Comparison of ENCODE assay signal across 8 mouse cellular contexts in genomic region chr17:47009898-47010721, GRCm38 (mm10). TPM values are rescaled to one million over a fixed set of nuclear protein-coding genes. Genes with fewer than 3 reads are reported as not detected.
DNase-seq lines count a peak whose midpoint lies in the region; ATAC-seq and TF ChIP-seq lines count a peak whose summit lies in the region.

Ubr2 (minus strand) TSS chr17:47010556.

- under 1% methylated on average over 77 of the region's 77 CpGs for whole genome bisulfite sequencing in cerebellum, adult 2 months
- WGBS in forebrain, postnatal 0 days: under 1% methylated on average over 77 of the region's 77 CpGs
- WGBS in lung, embryonic 15.5 days: under 1% methylated on average over 77 of the region's 77 CpGs

- H3K79me2 ChIP-seq in MEL (ENCODE audit: control insufficient read depth, insufficient read depth, low read length, poor library complexity): peaks cover 48% of the 10 kb centered on the region

- no peak; a peak in 1 of 6 replicates for TF ChIP-seq CTCF in MEL (IDR thresholded peaks at IDR 0.05 in 2 of 3, conservative IDR thresholded peaks at IDR 0.05 in 1 of 3; ENCODE audit: control insufficient read depth in 1 of 3, insufficient read depth in 1 of 3, low read depth in 2 of 3, low read length in 3 of 3, poor library complexity in 1 of 3, severe bottlenecking in 1 of 3)
- TF ChIP-seq CTCF in cerebellum, adult 2 months (IDR thresholded peaks at IDR 0.05; ENCODE audit: borderline replicate concordance, insufficient read depth, low read depth, low read length): no peak; the same call in 1 of the 2 replicates
- TF ChIP-seq CTCF in forebrain, postnatal 0 days (IDR thresholded peaks at IDR 0.05; ENCODE audit: low read depth): peak; percentile 59

- peaks cover 0 to 16% of the 10 kb centered on the region in 2 experiments; a peak in 3 of 4 replicates for H3K36me3 ChIP-seq in MEL (ENCODE audit: control insufficient read depth in 1 of 2, insufficient read depth in 2 of 2, low read length in 2 of 2)
- H3K36me3 ChIP-seq in forebrain, postnatal 0 days (ENCODE audit: insufficient read depth): peaks cover 6% of the 10 kb centered on the region; the same call in 1 of the 2 replicates
- H3K36me3 ChIP-seq in lung, embryonic 15.5 days: peaks cover 10% of the 10 kb centered on the region; the same call in 1 of the 2 replicates

- H3K4me3 ChIP-seq in MEL (ENCODE audit: control insufficient read depth in 1 of 2, insufficient read depth in 1 of 2, low read depth in 2 of 2, low read length in 2 of 2): peak within 1 kb of the TSS; percentile 92 to 94
- H3K4me3 ChIP-seq in cerebellum, adult 2 months (replicated peaks; ENCODE audit: insufficient read depth, low read depth, low read length): peak within 1 kb of the TSS; percentile 83
- peak within 1 kb of the TSS; percentile 82 for H3K4me3 ChIP-seq in forebrain, postnatal 0 days (ENCODE audit: low read depth, low read length)
- H3K4me3 ChIP-seq in lung, embryonic 15.5 days: peak within 1 kb of the TSS; percentile 90

- DNase-seq in MEL (ENCODE audit: low read depth, low spot score): peak; percentile 96
- DNase-seq in cerebellum, adult 2 months: peak; percentile 94 to 98
- peak; percentile 95 for DNase-seq in forebrain, postnatal 0 days
- DNase-seq in heart, postnatal 4 days: peak; percentile 92
- peak; percentile 90 to 94 for DNase-seq in layer of hippocampus, adult 8-10 months (ENCODE audit: low spot score in 2 of 2)
- DNase-seq in ovary, adult 18-20 months (ENCODE audit: low spot score): peak; percentile 94
- peak; percentile 92 for DNase-seq in thymus, postnatal 0 days (ENCODE audit: low spot score)

- H3K4me1 ChIP-seq in MEL (ENCODE audit: control insufficient read depth in 1 of 2, insufficient read depth in 2 of 2, low read length in 2 of 2): peaks cover 6 to 17% of the 10 kb centered on the region in 2 experiments; a peak in 3 of 4 replicates
- peaks cover 7% of the 10 kb centered on the region for H3K4me1 ChIP-seq in cerebellum, adult 2 months (ENCODE audit: control insufficient read depth, insufficient read depth, low read length)
- H3K4me1 ChIP-seq in forebrain, postnatal 0 days (ENCODE audit: insufficient read depth): peaks cover 6% of the 10 kb centered on the region; the same call in 1 of the 2 replicates
- peaks cover 32% of the 10 kb centered on the region for H3K4me1 ChIP-seq in lung, embryonic 15.5 days

- H3K27me3 ChIP-seq in MEL (ENCODE audit: control insufficient read depth in 1 of 2, insufficient read depth in 2 of 2, low read length in 2 of 2): no peaks in the 10 kb centered on the region
- no peaks in the 10 kb centered on the region for H3K27me3 ChIP-seq in cerebellum, adult 2 months (ENCODE audit: control insufficient read depth, insufficient read depth, low read length)
- no peaks in the 10 kb centered on the region for H3K27me3 ChIP-seq in forebrain, postnatal 0 days (ENCODE audit: insufficient read depth, low read length)
- H3K27me3 ChIP-seq in lung, embryonic 15.5 days: no peaks in the 10 kb centered on the region

- peak within 1 kb of the TSS; percentile 98 for H3K27ac ChIP-seq in MEL (ENCODE audit: control insufficient read depth, low read depth, low read length)
- H3K27ac ChIP-seq in cerebellum, adult 2 months (ENCODE audit: insufficient read depth, low read length): peak within 1 kb of the TSS; percentile 95
- peak within 1 kb of the TSS; percentile 91 for H3K27ac ChIP-seq in forebrain, postnatal 0 days (ENCODE audit: low read depth, low read length)
- H3K27ac ChIP-seq in lung, embryonic 15.5 days: peak within 1 kb of the TSS; percentile 94

- no peak for TF ChIP-seq RAD21 in MEL (IDR thresholded peaks at IDR 0.05; ENCODE audit: low read depth, low read length)

- TF ChIP-seq POLR2A in MEL (IDR thresholded peaks at IDR 0.05; ENCODE audit: control insufficient read depth in 1 of 2, insufficient read depth in 1 of 2, low read depth in 1 of 2, low read length in 2 of 2, poor library complexity in 1 of 2): peak in 1 of 2 experiments; percentile 67; a peak in 2 of 4 replicates
- TF ChIP-seq POLR2A in cerebellum, adult 2 months (IDR thresholded peaks at IDR 0.05; ENCODE audit: borderline replicate concordance, insufficient read depth, low read length): peak; percentile 83

- H3K4me2 ChIP-seq in forebrain, postnatal 0 days (ENCODE audit: low read depth): peak within 1 kb of the TSS; percentile 62
- H3K4me2 ChIP-seq in lung, embryonic 15.5 days: peak within 1 kb of the TSS; percentile 75

- H3K9ac ChIP-seq in MEL (ENCODE audit: control insufficient read depth, low read depth, low read length, poor library complexity, severe bottlenecking): peak within 1 kb of the TSS; percentile 95
- peak within 1 kb of the TSS; percentile 95 for H3K9ac ChIP-seq in forebrain, postnatal 0 days
- H3K9ac ChIP-seq in lung, embryonic 15.5 days: peak within 1 kb of the TSS; percentile 91

- no peak for TF ChIP-seq EP300 in MEL (IDR thresholded peaks at IDR 0.05; ENCODE audit: low read depth in 1 of 2, low read length in 2 of 2)

- no peaks in the 10 kb centered on the region for H3K9me3 ChIP-seq in MEL (replicated peaks; ENCODE audit: insufficient read depth, low read length)
- H3K9me3 ChIP-seq in forebrain, postnatal 0 days (ENCODE audit: low read length): no peaks in the 10 kb centered on the region
- no peaks in the 10 kb centered on the region for H3K9me3 ChIP-seq in lung, embryonic 15.5 days

- ATAC-seq in forebrain, postnatal 0 days: peak; percentile 98
- ATAC-seq in lung, embryonic 15.5 days (ENCODE audit: borderline replicate concordance, extremely low read depth, low FRiP score, low TSS enrichment): peak; percentile 97

TF ChIP-seq in MEL, 35 proteins besides CTCF, POLR2A, EP300 and RAD21:
- TF ChIP-seq E2F4 (IDR thresholded peaks at IDR 0.05; ENCODE audit: borderline replicate concordance, low read depth, low read length): no peak
- no peak for TF ChIP-seq ZKSCAN1 (IDR thresholded peaks at IDR 0.05; ENCODE audit: low read depth, low read length)
- no peak for TF ChIP-seq ETS1 (IDR thresholded peaks at IDR 0.05; ENCODE audit: low read depth, low read length)
- TF ChIP-seq MAX (IDR thresholded peaks at IDR 0.05; ENCODE audit: low read length): peak; percentile 64
- TF ChIP-seq UBTF (IDR thresholded peaks at IDR 0.05; ENCODE audit: borderline replicate concordance, insufficient read depth, low read depth, low read length): 0 out of 2 replicates have a peak, but pooled peaks have one; percentile 58
- TF ChIP-seq TCF12 (IDR thresholded peaks at IDR 0.05; ENCODE audit: low read depth, low read length): peak; percentile 52; the same call in 1 of the 2 replicates
- TF ChIP-seq GATA1 (IDR thresholded peaks at IDR 0.05; ENCODE audit: low read depth, low read length): no peak
- peak; percentile 78 for TF ChIP-seq POLR2AphosphoS2 (IDR thresholded peaks at IDR 0.05; ENCODE audit: low read length)
- no peak for TF ChIP-seq USF2 (IDR thresholded peaks at IDR 0.05; ENCODE audit: borderline replicate concordance in 1 of 2, insufficient read depth in 1 of 2, low read depth in 1 of 2, low read length in 2 of 2)
- TF ChIP-seq HCFC1 (IDR thresholded peaks at IDR 0.05; ENCODE audit: low read depth, low read length): peak; percentile 97
- peak; percentile 30; the same call in 1 of the 2 replicates for TF ChIP-seq NRF1 (IDR thresholded peaks at IDR 0.05; ENCODE audit: insufficient read depth, low read depth, low read length, poor library complexity, severe bottlenecking)
- TF ChIP-seq NELFE (IDR thresholded peaks at IDR 0.05; ENCODE audit: low read depth, low read length): peak; percentile 80
- peak; percentile 88 for TF ChIP-seq KAT2A (conservative IDR thresholded peaks at IDR 0.05; ENCODE audit: low read depth, low read length)
- TF ChIP-seq ELF1 (IDR thresholded peaks at IDR 0.05; ENCODE audit: low read depth, low read length): peak; percentile 93
- peak; percentile 89 for TF ChIP-seq TBP (IDR thresholded peaks at IDR 0.05; ENCODE audit: low read depth, low read length)
- peak; percentile 81; the same call in 1 of the 2 replicates for TF ChIP-seq ZMIZ1 (IDR thresholded peaks at IDR 0.05; ENCODE audit: low read depth, low read length)
- no peak for TF ChIP-seq BHLHE40 (IDR thresholded peaks at IDR 0.05; ENCODE audit: borderline replicate concordance, low read depth, low read length)
- peak; percentile 79; the same call in 1 of the 2 replicates for TF ChIP-seq CHD2 (IDR thresholded peaks at IDR 0.05; ENCODE audit: low read length)

RNA-seq across cellular contexts. Expression of gene Ubr2, which starts in this region (rescaled TPM):
- total RNA-seq in MEL (2012; rRNA removed): 15.3 and 20.3 TPM in 2 replicates
- polyA plus RNA-seq in MEL (2012; ENCODE audit: insufficient read depth in 1 of 2, insufficient read length in 2 of 2, low read depth in 1 of 2, low replicate concordance in 2 of 2, missing spikeins in 1 of 2): 100 to 1,000 TPM in 1 of 2 experiments, 10 to 100 TPM in 1; 33.8 to 353 TPM
- 38.5 and 43.3 TPM in 2 replicates for polyA plus RNA-seq in cerebellum, adult 2 months (2012; rRNA removed)
- 22.0 and 23.1 TPM in 2 replicates for total RNA-seq in forebrain, postnatal 0 days (2014; rRNA removed)
- polyA plus RNA-seq in forebrain, postnatal 0 days (2015; fragmentation: Nextera tagmentation; extraction: Ambion mirVana): 4.3 and 7.8 TPM in 2 replicates
- 10 to 100 TPM; 44.9 to 49.5 TPM for total RNA-seq in heart, postnatal 4 days (2021)
- total RNA-seq in layer of hippocampus, adult 8-10 months (2022): 10 to 100 TPM; 54.3 to 73.3 (median 66.3) TPM
- polyA plus RNA-seq in lung, embryonic 15.5 days (2015; fragmentation: Nextera tagmentation; extraction: Ambion mirVana): 16.2 and 19.2 TPM in 2 replicates
- polyA plus RNA-seq in thymus, postnatal 0 days (2015; fragmentation: Nextera tagmentation; extraction: Ambion mirVana): 12.0 and 14.6 TPM in 2 replicates

Comparison
In these comparisons a context has a peak if more than half of its experiments do, and no peak if none do; other contexts are left out.
1. Peak in every context shown above with its lines: DNase-seq, ATAC-seq, H3K4me3 ChIP-seq and H3K27ac ChIP-seq.